Mouse (Mus musculus) liver, adult (tissue): ENCODE measurements around the gene Ehd1.

Experiments used
- GATA4 ChIP-seq: IDR thresholded peaks from 2 replicates; pipeline ENCODE4 v1.6.1; 2014; ENCODE audit warnings: mild to moderate bottlenecking, low read length; ENCODE audit not compliant: insufficient replicate concordance

Ehd1 gene

GRCm38 (mm10) chr19:6284502-6284901 lies 8.0 kb downstream of the Ehd1 start:
- peak; percentile 90 for TF ChIP-seq GATA4

- TF ChIP-seq GATA4: no peak
Measured at GRCm38 (mm10) chr19:6285226-6285625, 8.7 kb downstream of the Ehd1 start.

- peak; percentile 74; the same call in 1 of the 2 replicates for TF ChIP-seq GATA4
Measured at GRCm38 (mm10) chr19:6285632-6286433, 9.3 kb downstream of the Ehd1 start.

- no peak for TF ChIP-seq GATA4
Measured at GRCm38 (mm10) chr19:6286434-6287401, 10.2 kb downstream of the Ehd1 start.

GRCm38 (mm10) chr19:6288236-6288894 lies 11.8 kb downstream of the Ehd1 start:
- TF ChIP-seq GATA4: no peak

GRCm38 (mm10) chr19:6289696-6290238 lies 13.2 kb downstream of the Ehd1 start:
- no peak for TF ChIP-seq GATA4

- TF ChIP-seq GATA4: no peak
Measured at GRCm38 (mm10) chr19:6291117-6291781, 14.7 kb downstream of the Ehd1 start.

- TF ChIP-seq GATA4: no peak
Measured at GRCm38 (mm10) chr19:6292262-6292661, 15.7 kb downstream of the Ehd1 start.

GRCm38 (mm10) chr19:6294301-6294700 lies 17.8 kb downstream of the Ehd1 start:
- TF ChIP-seq GATA4: no peak

- no peak for TF ChIP-seq GATA4
Measured at GRCm38 (mm10) chr19:6296551-6297210, 20.2 kb downstream of the Ehd1 start.

- no peak for TF ChIP-seq GATA4
Measured at GRCm38 (mm10) chr19:6297641-6298040, 21.1 kb downstream of the Ehd1 start.

GRCm38 (mm10) chr19:6299003-6299402 lies 22.5 kb downstream of the Ehd1 start:
- no peak for TF ChIP-seq GATA4

GRCm38 (mm10) chr19:6299450-6300267 lies 23.1 kb downstream of the Ehd1 start:
- TF ChIP-seq GATA4: no peak
